Mouse (Mus musculus) lung, embryonic 16.5 days (tissue): ENCODE results near the gene Slc35d1. TPM values are rescaled to one million over a fixed set of nuclear protein-coding genes. Genes with fewer than 3 reads are reported as not detected.

Source experiments
- ATAC-seq: fragments of 200-750 bp; cut with Nextera tagmentation; 2 replicates; pipeline ENCODE4 v1.8.0; 2017; ENCODE audit warnings: low read depth, mild to moderate bottlenecking, moderate library complexity
- H3K27ac ChIP-seq: fragments of 300-500 bp; sonication (generic); 2 replicates; pipeline ENCODE4 v1.5.1; 2014; ENCODE audit warnings: mild to moderate bottlenecking, control low read depth, low read length
- H3K27me3 ChIP-seq: fragments of 300-500 bp; sonication (generic); 2 replicates; pipeline ENCODE4 v1.6.1; 2014; ENCODE audit warnings: low read depth, low read length, mixed read lengths; ENCODE audit not compliant: control insufficient read depth, insufficient read depth
- H3K36me3 ChIP-seq: fragments of 300-500 bp; sonication (generic); 2 replicates; pipeline ENCODE4 v1.6.1; 2014; ENCODE audit warnings: low read length; ENCODE audit not compliant: control insufficient read depth, insufficient read depth
- H3K4me1 ChIP-seq: fragments of 300-500 bp; sonication (generic); replicated peaks from 2 replicates; pipeline ENCODE4 v1.6.1; 2014; ENCODE audit warnings: low read length, mixed read lengths; ENCODE audit not compliant: control insufficient read depth, insufficient read depth
- H3K4me2 ChIP-seq: fragments of 300-500 bp; sonication (generic); 2 replicates; pipeline ENCODE4 v1.6.1; 2014; ENCODE audit warnings: low read depth, low read length, control low read depth
- H3K4me3 ChIP-seq: fragments of 300-500 bp; sonication (generic); 2 replicates; pipeline ENCODE4 v1.5.1; 2014; ENCODE audit warnings: mild to moderate bottlenecking, low read length, control low read depth
- H3K9ac ChIP-seq: fragments of 300-500 bp; sonication (generic); 2 replicates; pipeline ENCODE4 v1.6.1; 2014; ENCODE audit warnings: low read length, control low read depth
- H3K9me3 ChIP-seq: fragments of 300-500 bp; sonication (generic); 2 replicates; pipeline ENCODE4 v1.6.1; 2016; ENCODE audit warnings: low read length; ENCODE audit not compliant: control insufficient read depth
- WGBS: fragments of 180-500 bp; shearing (Covaris S2); extraction: QIAGEN DNeasy Blood & Tissue Kit; methylation state at CpG from one replicate; pipeline ENCODE4 v1.1.7; 2014; 5-methylcytosine and 5-hydroxymethylcytosine counted together
- polyA plus RNA-seq: library from polyadenylated mRNA; unstranded; fragments of >200 nt; fragmentation: Nextera tagmentation; extraction: Ambion mirVana; gene quantifications from 2 replicates; pipeline ENCODE4 v1.2.1, GENCODE M21; 2015

The Slc35d1 gene
- polyA plus RNA-seq = 7.4 and 8.1 TPM in 2 replicates

DNA sequence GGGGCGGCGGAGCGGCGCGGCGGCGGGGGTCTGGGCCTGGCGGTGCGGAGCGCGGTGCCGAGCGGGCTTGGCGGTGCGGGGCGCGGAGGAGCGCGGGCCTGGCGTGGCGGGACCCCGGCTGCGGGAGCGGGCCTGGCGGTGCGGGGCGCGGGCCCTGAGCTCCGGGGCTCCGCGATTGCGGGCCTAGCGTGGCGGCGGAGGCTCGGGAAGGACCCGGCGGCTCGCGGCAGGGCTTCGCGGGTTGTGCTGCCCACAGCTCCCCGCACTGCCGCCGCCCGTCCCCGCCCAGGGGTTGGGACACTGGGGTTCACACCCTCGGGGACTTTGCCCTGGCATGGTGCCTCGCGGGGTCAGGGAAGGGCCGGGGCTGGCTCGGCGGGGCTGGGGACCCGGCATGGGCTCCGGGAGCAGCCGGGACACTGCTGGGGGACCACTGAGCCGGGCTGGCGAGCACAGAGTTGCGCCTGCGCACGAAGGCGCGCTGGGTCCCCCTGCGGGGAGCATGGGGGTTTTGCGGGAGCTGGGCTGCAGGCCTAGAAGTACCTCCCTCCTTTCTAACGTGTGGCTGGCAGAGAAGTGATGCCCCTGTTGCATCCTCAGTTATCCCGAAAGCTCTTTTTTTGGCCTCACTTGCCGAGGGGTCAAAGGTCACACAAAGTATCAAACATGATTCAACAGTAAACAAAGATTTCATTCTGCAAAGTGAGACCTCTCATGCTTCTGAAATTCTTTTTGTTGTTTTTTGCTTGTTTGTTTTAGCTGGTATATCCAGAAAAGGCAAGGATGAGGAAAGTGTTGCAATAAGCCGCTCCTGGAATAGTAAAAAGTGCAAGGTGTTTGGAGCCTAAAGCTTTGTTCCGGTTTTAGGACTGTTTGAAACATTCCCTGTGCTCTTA is at the start of gene Slc35d1:
Gene Slc35d1 (minus strand): TSS at position 240 of the 896 bp plus-strand sequence.
- H3K4me1 ChIP-seq = peaks cover 13% of the 10 kb centered on the region
- H3K27ac ChIP-seq = peak within 1 kb of the TSS; percentile 97
- no peaks in the 10 kb centered on the region for H3K9me3 ChIP-seq
- peak within 1 kb of the TSS; percentile 54 for H3K4me2 ChIP-seq
- no peaks in the 10 kb centered on the region for H3K27me3 ChIP-seq
- ATAC-seq = peak; percentile 95
- H3K4me3 ChIP-seq = peak within 1 kb of the TSS; percentile 89
- 2% methylated on average over 52 of the region's 70 CpGs for WGBS
- peak within 1 kb of the TSS; percentile 99 for H3K9ac ChIP-seq
- H3K36me3 ChIP-seq = no peaks in the 10 kb centered on the region

DNA sequence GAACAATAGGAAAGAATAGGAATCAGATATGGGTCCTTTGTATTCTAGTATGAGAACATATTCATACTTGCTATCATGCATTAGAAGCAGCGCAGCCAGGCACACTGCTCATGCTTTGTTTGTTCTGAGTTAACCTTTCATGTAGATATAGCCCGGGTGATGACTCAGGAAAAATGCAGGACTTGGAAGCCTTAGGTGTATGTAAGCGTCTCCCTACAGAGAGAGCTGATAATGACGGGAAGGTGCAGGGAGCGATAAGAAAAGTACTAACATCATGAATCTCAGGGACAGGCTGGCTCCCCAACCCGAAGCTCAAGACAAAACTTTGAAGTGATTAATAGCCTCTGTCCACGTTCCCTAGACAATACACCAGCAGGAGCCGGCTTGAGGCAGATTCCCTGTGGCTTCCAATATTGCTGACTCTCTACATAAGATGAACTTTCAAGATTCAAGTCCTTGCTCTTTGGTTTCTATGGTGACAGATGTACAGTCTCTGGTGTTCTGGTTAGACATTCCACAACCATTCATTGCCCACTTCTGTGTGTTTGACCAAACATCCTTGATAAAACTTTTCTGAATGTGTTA is 48.9 kb upstream of the Slc35d1 start:
- 10% methylated on average over 8 of the region's 8 CpGs for WGBS
- Histone ChIP-seq H3K36me3 (no peaks in the 10 kb centered on the region), H3K9me3 (no peaks in the 10 kb centered on the region), H3K9ac (no peak overlapping the region), H3K27me3 (no peaks in the 10 kb centered on the region), H3K4me1 (0 out of 2 replicates have a peak, but pooled peaks cover 6% of the 10 kb centered on the region), H3K27ac (no peak overlapping the region), H3K4me3 (no peak overlapping the region), H3K4me2 (no peak overlapping the region)
- ATAC-seq = no peak

DNA sequence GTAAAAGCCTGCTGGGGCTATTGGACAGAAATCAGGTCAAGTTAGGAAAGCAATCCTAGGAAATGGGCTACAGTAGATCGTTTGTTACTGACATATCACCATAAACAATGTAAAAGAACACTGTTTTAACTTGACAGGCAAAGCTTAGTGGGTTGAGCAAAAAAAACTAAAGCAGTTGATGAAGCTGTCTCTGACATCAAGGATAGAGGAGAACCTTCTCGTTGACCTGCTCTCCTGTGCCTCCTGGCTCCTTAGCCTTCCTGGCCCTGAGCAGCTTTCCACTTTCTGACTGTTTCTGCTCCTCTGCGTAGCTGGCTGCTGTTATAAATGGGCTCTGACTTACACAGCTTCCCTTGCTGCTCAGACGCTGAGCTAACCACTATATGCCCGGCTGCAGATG is 48.4 kb upstream of the Slc35d1 start:
- 0 out of 2 replicates have a peak, but pooled peaks cover 6% of the 10 kb centered on the region for H3K4me1 ChIP-seq
- ATAC-seq = no peak
- no peak overlapping the region for H3K4me2 ChIP-seq
- H3K36me3 ChIP-seq = no peaks in the 10 kb centered on the region
- no peak overlapping the region for H3K9ac ChIP-seq
- 19% methylated on average over 5 of the region's 5 CpGs for WGBS
- H3K27me3 ChIP-seq = no peaks in the 10 kb centered on the region
- H3K9me3 ChIP-seq = no peaks in the 10 kb centered on the region
- H3K4me3 ChIP-seq = no peak overlapping the region
- no peak overlapping the region for H3K27ac ChIP-seq

DNA sequence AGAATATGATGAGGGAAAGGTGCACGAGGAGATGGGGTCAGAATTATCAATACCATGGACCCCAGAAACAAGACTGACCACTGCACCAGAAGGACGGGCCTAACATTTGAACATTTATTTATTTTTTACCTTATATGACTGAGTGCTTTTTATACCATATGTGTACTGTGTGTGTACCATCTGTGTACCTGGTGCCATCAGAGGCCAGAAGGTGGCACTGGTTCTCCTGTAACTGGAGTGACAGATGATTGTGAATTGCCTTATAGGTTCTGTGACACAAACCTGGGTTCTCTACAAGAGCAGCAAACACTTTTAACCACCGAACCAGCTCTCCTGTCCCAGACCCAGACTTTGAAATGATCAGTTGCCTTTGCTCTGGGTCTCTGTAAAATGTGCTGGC is 43.9 kb upstream of the Slc35d1 start:
- H3K9ac ChIP-seq = no peak overlapping the region
- H3K9me3 ChIP-seq = 0 out of 2 replicates have a peak, but pooled peaks cover 2% of the 10 kb centered on the region
- WGBS = 67% methylated on average over 3 of the region's 3 CpGs
- no peaks in the 10 kb centered on the region for H3K36me3 ChIP-seq
- H3K27me3 ChIP-seq = no peaks in the 10 kb centered on the region
- H3K27ac ChIP-seq = no peak overlapping the region
- H3K4me3 ChIP-seq = no peak overlapping the region
- H3K4me2 ChIP-seq = no peak overlapping the region
- 0 out of 2 replicates have a peak, but pooled peaks cover 4% of the 10 kb centered on the region for H3K4me1 ChIP-seq
- no peak for ATAC-seq

DNA sequence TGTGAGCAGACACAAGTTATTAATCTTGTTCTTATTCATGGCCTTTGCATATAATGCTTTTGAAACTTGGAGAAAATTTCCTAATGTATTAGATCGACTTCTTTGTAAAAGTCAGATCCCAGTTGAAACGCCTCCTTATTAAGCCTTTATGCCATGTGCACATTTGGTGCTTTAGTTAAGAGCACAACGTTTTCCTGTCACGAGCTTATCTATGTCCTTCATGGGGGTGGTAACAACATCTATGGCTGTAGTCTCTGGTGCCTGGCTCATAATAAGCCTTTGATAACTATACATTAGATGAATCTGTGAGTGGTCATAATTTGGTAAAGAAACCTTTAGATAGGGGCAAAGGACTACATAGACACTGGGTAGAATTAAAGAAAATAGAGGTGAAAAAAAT is 38.9 kb upstream of the Slc35d1 start:
- no peak overlapping the region for H3K4me3 ChIP-seq

DNA sequence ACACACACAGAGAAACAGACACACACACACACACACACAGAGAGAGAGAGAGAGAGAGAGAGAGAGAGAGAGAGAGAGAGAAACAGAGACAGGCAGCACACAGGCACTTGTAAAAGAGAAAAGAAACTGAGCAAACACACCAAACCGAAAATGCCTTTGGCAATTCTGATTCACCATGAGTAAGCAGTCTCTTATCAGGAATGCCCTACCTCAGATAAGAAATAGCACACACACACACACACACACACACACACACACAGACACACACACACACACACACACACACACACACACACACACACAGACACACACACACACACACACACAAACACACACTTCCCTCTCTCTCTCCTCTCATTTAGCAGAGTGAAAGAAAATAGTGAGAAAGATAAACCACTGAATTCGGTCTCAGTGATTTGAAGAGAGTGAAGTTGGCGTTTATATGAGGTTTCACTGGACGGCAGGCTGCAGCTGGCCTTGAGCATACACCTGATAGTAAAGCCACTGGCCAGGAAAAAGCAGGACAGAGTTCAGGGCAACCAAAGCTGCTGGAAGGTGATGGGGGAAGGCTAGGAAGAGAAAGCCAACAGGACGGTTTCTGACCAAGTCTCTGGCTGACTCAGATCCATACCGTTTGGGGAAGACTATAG is 34.6 kb upstream of the Slc35d1 start:
- Histone ChIP-seq H3K4me2 (no peak overlapping the region), H3K36me3 (no peaks in the 10 kb centered on the region), H3K9me3 (no peaks in the 10 kb centered on the region), H3K4me1 (no peaks in the 10 kb centered on the region), H3K27ac (no peak overlapping the region), H3K9ac (no peak overlapping the region), H3K27me3 (no peaks in the 10 kb centered on the region), H3K4me3 (no peak overlapping the region)
- ATAC-seq = no peak
- WGBS = 23% methylated on average over 6 of the region's 6 CpGs

More for the DNA sequence above, 38.9 kb upstream of the Slc35d1 start:
- Histone ChIP-seq H3K27me3 (no peaks in the 10 kb centered on the region), H3K4me2 (no peak overlapping the region), H3K4me1 (no peaks in the 10 kb centered on the region), H3K9ac (no peak overlapping the region), H3K9me3 (0 out of 2 replicates have a peak, but pooled peaks cover 2% of the 10 kb centered on the region), H3K27ac (no peak overlapping the region), H3K36me3 (no peaks in the 10 kb centered on the region)
- WGBS = 67% methylated on average over 4 of the region's 4 CpGs
- ATAC-seq = no peak

DNA sequence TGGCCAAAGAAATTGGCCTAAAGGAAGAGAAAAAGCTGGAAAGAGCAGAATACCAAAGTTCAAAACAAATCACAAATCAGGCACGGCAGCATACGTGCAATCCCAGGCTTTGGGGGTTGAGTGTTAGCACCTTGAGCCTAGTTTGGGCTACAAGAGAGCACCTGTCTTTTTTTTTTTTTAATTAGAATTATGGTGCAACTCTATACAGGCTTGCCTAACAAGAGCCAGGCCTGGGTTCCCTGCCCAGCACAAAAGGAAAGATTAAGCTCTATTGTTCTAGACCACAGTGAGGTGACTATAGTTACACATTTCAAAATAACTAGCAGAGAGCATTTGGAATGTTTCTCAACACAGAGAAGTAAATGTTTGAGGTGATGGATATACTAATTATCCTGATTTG is 32.8 kb upstream of the Slc35d1 start:
- Histone ChIP-seq H3K4me1 (no peaks in the 10 kb centered on the region), H3K4me3 (no peak overlapping the region), H3K4me2 (no peak overlapping the region), H3K9me3 (no peaks in the 10 kb centered on the region), H3K27ac (no peak overlapping the region), H3K36me3 (no peaks in the 10 kb centered on the region), H3K9ac (no peak overlapping the region), H3K27me3 (no peaks in the 10 kb centered on the region)
- WGBS = 83% methylated on average over 2 of the region's 2 CpGs
- no peak for ATAC-seq

DNA sequence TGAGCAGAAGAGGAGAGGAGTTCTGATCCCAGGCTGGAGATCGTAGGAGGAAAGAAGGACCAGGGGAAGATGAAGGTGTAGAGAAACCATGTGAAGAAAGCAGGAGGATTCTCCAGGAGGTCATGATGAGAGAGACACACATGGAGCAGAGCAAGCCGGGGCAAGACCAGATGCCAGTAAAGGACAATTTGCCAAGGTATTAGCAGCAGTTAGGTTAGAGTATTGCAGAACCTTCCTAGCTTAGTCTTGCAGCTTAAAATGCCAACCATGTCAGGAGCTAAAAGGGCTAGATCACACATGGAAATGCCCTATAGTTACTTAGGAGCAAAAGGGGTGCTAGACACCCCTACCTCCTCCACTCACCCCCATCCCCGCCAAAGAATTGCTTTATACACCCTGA is 32.3 kb upstream of the Slc35d1 start:
- no peaks in the 10 kb centered on the region for H3K36me3 ChIP-seq
- H3K4me1 ChIP-seq = no peaks in the 10 kb centered on the region
- no peak for ATAC-seq
- H3K4me3 ChIP-seq = no peak overlapping the region
- no peaks in the 10 kb centered on the region for H3K9me3 ChIP-seq
- WGBS = 74% methylated on average over 3 of the region's 3 CpGs
- no peaks in the 10 kb centered on the region for H3K27me3 ChIP-seq
- no peak overlapping the region for H3K27ac ChIP-seq
- H3K4me2 ChIP-seq = no peak overlapping the region
- H3K9ac ChIP-seq = no peak overlapping the region

DNA sequence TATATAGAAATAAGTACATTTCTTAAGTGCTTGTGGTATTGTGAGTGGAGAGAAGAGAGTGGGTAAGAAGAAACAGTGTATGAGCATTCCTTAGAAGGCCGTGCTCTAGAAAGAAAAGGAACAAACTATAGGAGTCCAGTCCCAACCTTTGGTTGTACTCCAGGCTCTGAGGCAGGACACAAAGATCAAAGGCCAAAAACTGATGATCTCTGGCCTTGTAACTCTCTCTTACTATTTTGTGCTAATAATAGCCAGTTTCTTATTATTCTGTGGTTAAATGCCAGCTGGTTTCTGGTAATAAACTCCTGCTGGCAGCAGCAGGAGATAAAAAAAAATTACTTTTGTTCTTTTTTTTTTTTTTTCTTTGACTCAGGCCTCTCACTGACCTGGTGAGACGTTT is 17.2 kb upstream of the Slc35d1 start:
- H3K27ac ChIP-seq = no peak overlapping the region
- ATAC-seq = no peak
- H3K27me3 ChIP-seq = no peaks in the 10 kb centered on the region
- 34% methylated on average over 2 of the region's 2 CpGs for WGBS
- no peak overlapping the region for H3K4me2 ChIP-seq
- H3K36me3 ChIP-seq = no peaks in the 10 kb centered on the region
- no peaks in the 10 kb centered on the region for H3K9me3 ChIP-seq
- H3K9ac ChIP-seq = no peak overlapping the region
- H3K4me1 ChIP-seq = no peaks in the 10 kb centered on the region
- H3K4me3 ChIP-seq = no peak overlapping the region
